Mouse (Mus musculus) CD4-positive, CD25-positive, alpha-beta regulatory T cell, adult 2 months (primary cell): ENCODE data around the gene Adh4.
"Not testable (repeated sequence)": the region's sequence is repeated elsewhere in the genome, so short reads cannot be mapped to it uniquely, and the experiment has no call there.

Experiments used
- DNase-seq: peaks from one replicate; pipeline ENCODE4 v3.0.0-alpha.2; 2012; ENCODE audit warnings: low read depth, low spot score

Adh4 gene

GRCm38 (mm10) chr3:138443465-138443771, 28.2 kb downstream of the Adh4 start:
- no peak for DNase-seq

GRCm38 (mm10) chr3:138448077-138448860, 33.0 kb downstream of the Adh4 start:
- DNase-seq, result no peak

DNA sequence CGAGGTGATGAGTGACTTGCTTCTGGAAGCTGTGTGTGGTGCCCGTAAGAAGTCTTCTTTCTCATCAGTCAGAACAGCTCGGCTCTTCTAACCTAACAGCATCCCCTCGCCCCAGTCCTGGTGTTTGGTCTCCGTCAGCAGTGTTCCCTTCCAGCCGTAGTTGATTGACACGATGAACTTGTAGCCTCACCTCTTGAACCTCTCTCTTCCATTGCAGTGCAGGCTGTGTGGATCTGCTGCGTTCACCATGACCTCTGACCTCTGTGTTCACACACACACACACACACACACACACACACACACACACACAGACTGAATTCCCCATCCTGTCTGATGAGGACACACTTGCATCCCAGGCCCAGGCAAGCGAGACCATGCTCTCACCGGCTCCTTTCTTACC, 36.9 kb downstream of the Adh4 start:
- no peak for DNase-seq

DNA sequence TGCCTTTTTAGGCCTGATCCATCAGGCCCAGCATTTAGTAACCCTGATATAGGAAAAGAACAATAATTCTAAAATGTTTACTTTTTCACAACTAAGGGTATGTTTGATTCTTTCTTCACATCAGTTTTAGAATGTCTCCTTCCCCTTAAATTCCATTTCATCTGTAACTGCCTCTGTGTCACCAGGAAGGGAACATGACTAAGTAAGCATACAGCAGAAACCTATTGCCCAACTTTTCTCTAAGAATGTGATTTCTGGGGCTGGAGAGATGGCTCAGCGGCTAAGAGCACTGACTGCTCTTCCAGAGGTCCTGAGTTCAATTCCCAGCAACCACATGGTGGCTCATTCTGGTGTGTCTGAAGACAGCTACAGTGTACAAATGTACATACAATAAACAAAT, 39.0 kb downstream of the Adh4 start:
- no peak for DNase-seq

- DNase-seq, result no peak
These were observed 39.6 kb downstream of the Adh4 start for GRCm38 (mm10) chr3:138454711-138455435.

DNA sequence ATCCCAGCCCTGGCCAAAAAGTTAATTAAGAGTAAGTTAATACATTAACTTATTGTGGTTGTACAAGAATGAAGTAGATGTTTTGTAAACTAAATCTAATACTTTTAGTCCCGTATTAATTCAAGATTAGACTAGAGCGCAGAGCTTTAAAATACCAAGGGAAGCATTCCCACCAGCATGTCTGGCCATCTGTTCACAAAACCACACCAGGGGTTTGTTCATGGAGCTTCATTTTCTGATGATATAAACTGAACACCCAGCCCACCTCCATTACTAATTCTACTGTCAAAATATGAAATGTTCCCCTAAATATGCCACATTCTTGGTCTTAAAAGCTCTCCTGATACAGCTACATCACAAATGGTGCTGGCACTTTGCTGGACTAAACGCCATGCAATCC, 43.2 kb downstream of the Adh4 start:
- DNase-seq, result no peak

- DNase-seq, result no peak
These were observed 45.0 kb downstream of the Adh4 start for GRCm38 (mm10) chr3:138460260-138460659.

GRCm38 (mm10) chr3:138461832-138462231, 46.6 kb downstream of the Adh4 start:
- DNase-seq, result no peak

DNA sequence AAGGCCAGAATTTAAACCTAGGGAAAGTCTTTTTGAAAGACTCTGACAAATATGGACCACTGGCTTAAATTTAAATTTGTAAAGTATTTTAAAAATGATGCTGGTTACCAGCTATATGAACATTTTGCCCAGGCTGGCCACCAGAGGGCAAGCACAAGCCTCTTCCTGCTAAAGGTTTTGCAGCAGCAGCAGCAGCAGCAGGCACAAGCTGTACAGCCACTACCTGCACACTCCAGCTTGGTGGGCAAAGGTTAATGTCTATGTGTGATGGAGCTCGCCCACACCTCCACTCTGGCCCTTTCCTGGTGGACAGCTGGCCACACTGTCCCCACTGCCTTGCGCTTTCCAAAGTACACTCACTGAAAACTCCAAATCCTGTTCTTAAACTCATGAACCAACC, 47.9 kb downstream of the Adh4 start:
- DNase-seq, result peak; percentile 67

DNA sequence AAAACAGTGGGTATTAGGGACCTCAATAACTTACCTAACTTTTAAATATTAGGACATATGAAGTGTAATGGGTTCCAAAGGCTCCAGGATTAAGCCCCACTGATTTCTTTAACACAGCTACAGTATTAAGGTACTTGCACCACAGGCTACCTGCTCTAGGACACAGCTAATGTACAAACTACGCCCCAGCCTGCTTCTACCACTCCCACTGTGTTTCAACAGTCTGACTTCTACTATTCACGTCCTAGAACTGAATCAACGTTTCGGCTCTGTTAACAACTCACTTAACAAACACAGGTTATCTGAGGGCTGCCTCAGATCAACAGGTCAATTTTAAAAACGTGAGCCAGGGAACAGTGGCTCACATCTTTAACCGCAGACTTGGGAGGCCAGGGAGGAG, 48.5 kb downstream of the Adh4 start:
- no peak for DNase-seq

DNA sequence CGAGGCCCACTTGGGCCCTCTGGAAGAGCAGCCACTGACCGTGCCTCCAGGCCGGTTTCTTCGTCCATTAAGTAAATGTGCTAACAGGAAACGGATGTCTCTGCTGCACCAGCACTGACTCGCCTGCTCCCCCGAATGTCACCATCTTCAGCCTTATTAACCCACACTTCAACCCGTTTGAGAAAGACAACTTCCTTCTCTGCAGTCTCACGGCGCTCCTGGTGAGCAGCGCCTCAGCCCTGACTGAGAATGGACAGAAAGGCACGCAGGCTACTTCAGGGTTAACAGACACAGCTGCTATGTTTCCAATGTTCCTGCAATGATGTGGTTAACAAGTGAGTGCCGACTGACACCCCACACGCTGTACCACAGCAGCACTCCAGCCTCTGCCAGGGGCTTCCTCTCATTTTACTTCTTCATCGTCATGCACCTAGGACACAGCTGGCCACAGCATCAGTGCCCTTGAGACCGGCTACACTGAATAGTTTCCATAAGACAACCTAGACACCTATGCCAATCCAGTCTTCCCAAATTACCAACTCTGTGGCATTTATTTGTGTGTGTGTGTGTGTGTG, 49.4 kb downstream of the Adh4 start:
- no peak for DNase-seq

DNA sequence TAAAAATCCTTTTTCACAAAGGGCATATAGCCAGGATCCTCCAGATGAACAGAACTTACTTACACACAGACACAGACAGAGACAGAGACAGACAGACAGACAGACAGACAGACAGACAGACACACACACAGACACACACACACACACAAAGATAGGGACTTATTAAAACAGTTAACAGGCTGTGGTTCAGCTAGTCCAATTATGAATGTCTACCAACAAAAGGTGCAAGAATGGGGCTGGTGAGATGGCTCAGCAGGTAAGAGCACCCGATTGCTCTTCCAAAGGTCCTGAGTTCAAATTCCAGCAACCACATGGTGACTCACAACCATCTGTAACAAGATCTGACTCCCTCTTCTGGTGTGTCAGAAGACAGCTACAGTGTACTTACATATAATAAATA, 51.4 kb downstream of the Adh4 start:
- DNase-seq, result not testable (repeated sequence)

GRCm38 (mm10) chr3:138471066-138471465, 55.8 kb downstream of the Adh4 start:
- DNase-seq, result no peak

GRCm38 (mm10) chr3:138479489-138479888, 64.2 kb downstream of the Adh4 start:
- no peak for DNase-seq
